Mouse (Mus musculus) heart, adult 2 months (tissue): ENCODE results near the gene Aldh1l1. TPM values are rescaled to one million over a fixed set of nuclear protein-coding genes. Genes with fewer than 3 reads are reported as not detected.

Source experiments
- DNase-seq, 2 experiments: peaks; one replicate each; pipeline ENCODE4 v3.0.0; 2021
- H3K27ac ChIP-seq: fragments of 200-600 bp; 2 replicates; pipeline ENCODE4 v1.8.1; 2022
- H3K27me3 ChIP-seq: fragments of 200-500 bp; 2 replicates; pipeline ENCODE4 v1.6.1; 2012; ENCODE audit warnings: mild to moderate bottlenecking, low read length, inconsistent platforms, mixed read lengths; ENCODE audit not compliant: control insufficient read depth, insufficient read depth
- H3K36me3 ChIP-seq: fragments of 200-500 bp; 2 replicates; pipeline ENCODE4 v1.6.1; 2012; ENCODE audit warnings: low read length, inconsistent platforms; ENCODE audit not compliant: control insufficient read depth, insufficient read depth
- H3K4me1 ChIP-seq: fragments of 200-500 bp; 2 replicates; pipeline ENCODE4 v1.6.1; 2011; ENCODE audit warnings: low read length; ENCODE audit not compliant: control insufficient read depth, insufficient read depth
- H3K4me3 ChIP-seq: fragments of 200-600 bp; 2 replicates; pipeline ENCODE4 v1.8.1; 2022
- H3K79me2 ChIP-seq: fragments of 200-500 bp; replicated peaks from 2 replicates; pipeline ENCODE4 v1.6.1; 2012; ENCODE audit warnings: mild to moderate bottlenecking, inconsistent platforms, low read length, moderate library complexity, mixed read lengths; ENCODE audit not compliant: control insufficient read depth, insufficient read depth
- H3K9ac ChIP-seq: fragments of 200-500 bp; 2 replicates; pipeline ENCODE4 v1.6.1; 2012; ENCODE audit warnings: low read depth, mild to moderate bottlenecking, control low read depth, inconsistent platforms, low read length, mixed read lengths
- CTCF ChIP-seq: fragments of 200-600 bp; IDR thresholded peaks from 2 replicates; pipeline ENCODE4 v1.8.1; 2022; ENCODE audit warnings: antibody characterized with exemption, mild to moderate bottlenecking, moderate library complexity
- EP300 ChIP-seq: fragments of 200-500 bp; IDR thresholded peaks from 2 replicates; pipeline ENCODE4 v1.6.1; 2011; ENCODE audit warnings: low read depth, low read length, control low read depth; ENCODE audit not compliant: insufficient read depth
- POLR2A ChIP-seq: fragments of 200-500 bp; IDR thresholded peaks from 2 replicates; pipeline ENCODE4 v1.6.1; 2011; ENCODE audit warnings: mild to moderate bottlenecking, low read depth, low read length, control low read depth; ENCODE audit not compliant: insufficient read depth
- WGBS: fragments of 180-500 bp; shearing (Covaris S2); methylation state at CpG from one replicate; pipeline ENCODE4 v1.1.7; 2018; 5-methylcytosine and 5-hydroxymethylcytosine counted together
- intact Hi-C: fragments of 180-260 bp; cut with DNase I; formaldehyde crosslinking; loops from one replicate; pipeline ENCODE4 v1.15.1; 2025
- polyA plus RNA-seq: library from polyadenylated mRNA; depleted of rRNA; stranded (reverse); fragments of >200 nt; gene quantifications from 2 replicates; pipeline ENCODE4 v1.2.3, GENCODE M21; 2012
- total RNA-seq, 2 experiments: library from RNA; stranded (reverse); gene quantifications; 2 replicates each; pipeline ENCODE4 v1.2.3; 2021

The Aldh1l1 gene
- total and polyA plus RNA-seq, 3 experiments = 2.5 to 3.7 (median 3.2) TPM

GRCm38 (mm10) chr6:90557829-90558693 lies 71.8 kb downstream of the Aldh1l1 start:
- Histone ChIP-seq H3K27ac (no peak overlapping the region), H3K79me2 (no peaks in the 10 kb centered on the region), H3K9ac (no peak overlapping the region), H3K4me3 (no peak overlapping the region), H3K27me3 (no peaks in the 10 kb centered on the region), H3K36me3 (no peaks in the 10 kb centered on the region), H3K4me1 (peaks cover 8% of the 10 kb centered on the region)
- intact Hi-C loops = no loop called here
- WGBS = 91% methylated on average over 6 of the region's 6 CpGs
- no peak for TF ChIP-seq CTCF
- no peak for TF ChIP-seq POLR2A
- no peak for TF ChIP-seq EP300
- DNase-seq = no peak

GRCm38 (mm10) chr6:90560390-90561058 lies 74.3 kb downstream of the Aldh1l1 start:
- DNase-seq = no peak
- Histone ChIP-seq H3K4me3 (no peak overlapping the region), H3K4me1 (peaks cover 8% of the 10 kb centered on the region), H3K36me3 (no peaks in the 10 kb centered on the region), H3K79me2 (no peaks in the 10 kb centered on the region), H3K27ac (no peak overlapping the region), H3K27me3 (no peaks in the 10 kb centered on the region), H3K9ac (no peak overlapping the region)
- intact Hi-C loops = no loop called here
- no peak for TF ChIP-seq POLR2A
- 59% methylated on average over 3 of the region's 3 CpGs for WGBS

- Histone ChIP-seq H3K9ac (no peak overlapping the region), H3K4me1 (peaks cover 5% of the 10 kb centered on the region), H3K27ac (no peak overlapping the region), H3K79me2 (no peaks in the 10 kb centered on the region), H3K4me3 (no peak overlapping the region), H3K36me3 (no peaks in the 10 kb centered on the region), H3K27me3 (no peaks in the 10 kb centered on the region)
- WGBS = 52% methylated on average over 2 of the region's 2 CpGs
- TF ChIP-seq POLR2A (no peak), CTCF (peak; percentile 59)
- no peak for DNase-seq
- intact Hi-C loops = no loop called here
Measured at GRCm38 (mm10) chr6:90561234-90561781, 75.1 kb downstream of the Aldh1l1 start.

GRCm38 (mm10) chr6:90564240-90564639 lies 78.0 kb downstream of the Aldh1l1 start:
- no peak for DNase-seq
- no peak overlapping the region for H3K4me3 ChIP-seq
- no peaks in the 10 kb centered on the region for H3K79me2 ChIP-seq
- no peak overlapping the region for H3K27ac ChIP-seq
- no peak overlapping the region for H3K9ac ChIP-seq
- no peak for TF ChIP-seq POLR2A
- TF ChIP-seq EP300 = no peak
- TF ChIP-seq CTCF = no peak
- no peaks in the 10 kb centered on the region for H3K36me3 ChIP-seq
- intact Hi-C loops = no loop called here
- no peaks in the 10 kb centered on the region for H3K27me3 ChIP-seq
- 72% methylated on average over 9 of the region's 9 CpGs for WGBS
- no peaks in the 10 kb centered on the region for H3K4me1 ChIP-seq

GRCm38 (mm10) chr6:90565357-90566215 lies 79.4 kb downstream of the Aldh1l1 start:
- H3K4me1 ChIP-seq = no peaks in the 10 kb centered on the region
- no peak overlapping the region for H3K4me3 ChIP-seq
- intact Hi-C loops = no loop called here
- no peak for DNase-seq
- H3K9ac ChIP-seq = no peak overlapping the region
- H3K79me2 ChIP-seq = no peaks in the 10 kb centered on the region
- 44% methylated on average over 13 of the region's 13 CpGs for WGBS
- TF ChIP-seq POLR2A (no peak), CTCF (no peak), EP300 (no peak)
- no peaks in the 10 kb centered on the region for H3K27me3 ChIP-seq
- H3K36me3 ChIP-seq = no peaks in the 10 kb centered on the region
- H3K27ac ChIP-seq = no peak overlapping the region
